Mouse (Mus musculus) spleen, adult 2 months (tissue): ENCODE results near the gene Ube2b.

Experiments used
- CTCF ChIP-seq: fragments of 200-500 bp; IDR thresholded peaks from 2 replicates; pipeline ENCODE4 v1.5.1; 2011; ENCODE audit warnings: mild to moderate bottlenecking, inconsistent platforms; ENCODE audit not compliant: insufficient read depth, insufficient read length, insufficient replicate concordance; ENCODE audit errors: extremely low read depth
- POLR2A ChIP-seq: fragments of 200-500 bp; IDR thresholded peaks from 2 replicates; pipeline ENCODE4 v1.6.1; 2011; ENCODE audit warnings: low read depth, low read length, inconsistent platforms

- TF ChIP-seq POLR2A: no peak
- no peak for TF ChIP-seq CTCF
Measured at GRCm38 (mm10) chr11:52032356-52032755, 31.8 kb upstream of the Ube2b start.
